Mouse (Mus musculus): Measurements from ENCODE around the gene Plcxd1.

DNA sequence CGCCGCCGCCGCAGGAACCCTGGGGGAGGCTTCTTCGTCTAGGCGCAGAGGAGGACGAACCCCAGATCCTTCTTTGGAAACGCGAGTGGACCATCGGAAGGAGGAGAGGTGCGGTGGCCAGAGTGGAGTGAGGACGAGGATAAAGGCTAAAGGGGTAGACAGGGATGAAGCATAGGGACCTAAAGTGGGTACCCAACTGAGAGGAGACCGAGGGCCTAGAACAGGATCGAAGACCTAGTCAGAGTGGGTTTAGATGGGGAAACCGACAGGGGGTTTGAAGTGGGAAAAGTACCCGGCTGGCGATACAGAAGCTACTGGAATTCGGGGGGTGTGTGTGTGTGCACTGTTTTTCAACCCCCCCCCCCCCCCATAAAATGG, 36.3 kb downstream of the Plcxd1 start:
- no peak for TF ChIP-seq CTCF (IDR thresholded peaks at IDR 0.05; ENCODE audit: low read depth)
- TF ChIP-seq EP300 (IDR thresholded peaks at IDR 0.05; ENCODE audit: low read depth) = no peak

All from heart, postnatal 0 days (tissue).